Mouse (Mus musculus): ENCODE measurements around the gene Kcnab3. TPM values are rescaled to one million over a fixed set of nuclear protein-coding genes. Genes with fewer than 3 reads are reported as not detected.

Kcnab3 gene
- polyA plus RNA-seq, 1 experiment, result 0.92 TPM

DNA sequence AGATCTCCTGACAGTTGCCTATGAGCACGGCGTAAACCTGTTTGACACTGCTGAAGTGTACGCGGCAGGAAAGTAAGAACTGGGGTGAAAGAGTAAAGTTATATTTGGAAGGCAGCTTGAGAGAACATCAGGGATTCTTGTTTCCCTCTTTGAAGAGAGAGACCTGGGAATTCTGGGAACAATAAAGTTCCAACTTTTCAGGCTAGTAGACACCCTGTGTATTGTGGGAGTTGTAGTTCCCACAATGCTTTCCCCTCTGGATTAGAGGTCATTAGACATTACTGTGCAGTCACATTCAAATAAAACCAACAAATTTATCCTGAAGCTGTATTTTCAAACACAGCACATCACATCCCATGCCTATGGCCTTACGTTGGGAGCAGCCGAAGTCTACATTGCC, 2.5 kb downstream of the Kcnab3 start:
- WGBS, result 90% methylated on average over 6 of the region's 6 CpGs
- Histone ChIP-seq H3K27ac (ENCODE audit: insufficient read depth, low read length) (no peak overlapping the region), H3K36me3 (ENCODE audit: control insufficient read depth, insufficient read depth, low read length) (no peaks in the 10 kb centered on the region), H3K4me3 (ENCODE audit: extremely low read depth, insufficient read depth, insufficient read length) (no peak overlapping the region), H3K27me3 (ENCODE audit: control insufficient read depth, insufficient read depth, low read length) (peaks cover 7% of the 10 kb centered on the region), H3K4me1 (ENCODE audit: control insufficient read depth, insufficient read depth, insufficient read length) (peaks cover 17% of the 10 kb centered on the region)
- TF ChIP-seq CTCF (IDR thresholded peaks at IDR 0.05; ENCODE audit: extremely low read depth, insufficient read depth, insufficient read length, insufficient replicate concordance), result no peak
- no peak for TF ChIP-seq POLR2A (IDR thresholded peaks at IDR 0.05; ENCODE audit: low read depth, low read length)
- DNase-seq (ENCODE audit: low read depth in 1 of 2, low spot score in 2 of 2), result no peak

DNA sequence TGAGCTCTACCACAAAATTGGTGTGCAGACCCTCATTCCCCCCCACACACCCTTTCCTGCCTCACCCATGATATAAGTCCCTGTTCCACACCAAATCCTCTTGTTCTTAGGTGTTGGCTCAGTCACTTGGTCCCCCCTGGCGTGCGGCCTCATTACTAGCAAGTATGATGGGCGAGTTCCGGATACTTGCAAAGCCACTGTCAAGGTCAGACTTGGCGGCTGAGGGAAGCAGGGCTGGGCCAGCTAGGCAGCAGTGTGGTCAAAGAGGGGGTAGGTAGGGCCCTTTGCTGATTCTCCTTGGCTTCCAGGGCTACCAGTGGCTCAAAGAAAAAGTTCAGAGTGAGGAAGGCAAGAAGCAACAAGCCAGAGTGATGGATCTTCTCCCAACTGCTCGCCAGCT, 5.1 kb downstream of the Kcnab3 start:
- no peak overlapping the region for H3K4me3 ChIP-seq (ENCODE audit: extremely low read depth, insufficient read depth, insufficient read length)
- no peak for DNase-seq (ENCODE audit: low read depth in 1 of 2, low spot score in 2 of 2)
- WGBS, result 88% methylated on average over 6 of the region's 6 CpGs
- H3K27me3 ChIP-seq (ENCODE audit: control insufficient read depth, insufficient read depth, low read length), result peaks cover 7% of the 10 kb centered on the region
- peaks cover 7% of the 10 kb centered on the region for H3K4me1 ChIP-seq (ENCODE audit: control insufficient read depth, insufficient read depth, insufficient read length)
- TF ChIP-seq POLR2A (IDR thresholded peaks at IDR 0.05; ENCODE audit: low read depth, low read length), result no peak
- no peak for TF ChIP-seq CTCF (IDR thresholded peaks at IDR 0.05; ENCODE audit: extremely low read depth, insufficient read depth, insufficient read length, insufficient replicate concordance)
- H3K36me3 ChIP-seq (ENCODE audit: control insufficient read depth, insufficient read depth, low read length), result no peaks in the 10 kb centered on the region
- H3K27ac ChIP-seq (ENCODE audit: insufficient read depth, low read length), result no peak overlapping the region

DNA sequence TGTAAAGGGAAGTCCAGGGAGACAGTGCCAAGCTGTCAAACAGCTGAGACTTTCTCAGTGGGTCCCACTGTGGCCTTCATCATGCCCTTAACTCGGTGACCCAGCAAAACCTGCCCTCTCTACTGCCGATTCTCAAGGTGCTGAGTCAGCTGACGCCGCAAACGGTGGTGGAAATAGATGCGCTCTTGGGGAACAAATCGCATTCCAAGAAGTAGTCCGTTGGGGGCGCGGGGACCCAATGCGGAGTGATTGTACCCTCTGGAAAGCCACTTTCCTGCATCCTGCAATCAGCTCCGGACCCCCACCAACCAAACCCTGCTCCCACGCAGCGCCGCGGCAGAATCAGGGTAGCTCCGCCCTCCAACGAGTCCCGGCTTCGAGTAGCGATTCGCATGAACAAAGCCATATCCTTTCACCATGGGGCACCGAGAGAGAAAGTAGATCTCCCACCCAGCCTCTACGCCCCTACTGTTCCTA, 5.9 kb downstream of the Kcnab3 start:
- no peaks in the 10 kb centered on the region for H3K36me3 ChIP-seq (ENCODE audit: control insufficient read depth, insufficient read depth, low read length)
- TF ChIP-seq CTCF (IDR thresholded peaks at IDR 0.05; ENCODE audit: extremely low read depth, insufficient read depth, insufficient read length, insufficient replicate concordance) (no peak), POLR2A (IDR thresholded peaks at IDR 0.05; ENCODE audit: low read depth, low read length) (no peak; the same call in 1 of the 2 replicates)
- H3K27me3 ChIP-seq (ENCODE audit: control insufficient read depth, insufficient read depth, low read length), result no peaks in the 10 kb centered on the region; the same call in 1 of the 2 replicates
- H3K4me3 ChIP-seq (ENCODE audit: extremely low read depth, insufficient read depth, insufficient read length), result peak overlapping the region; percentile 75
- 2% methylated on average over 24 of the region's 24 CpGs for WGBS
- peak overlapping the region; percentile 25; the same call in 1 of the 2 replicates for H3K27ac ChIP-seq (ENCODE audit: insufficient read depth, low read length)
- H3K4me1 ChIP-seq (ENCODE audit: control insufficient read depth, insufficient read depth, insufficient read length), result peaks cover 2% of the 10 kb centered on the region; the same call in 1 of the 2 replicates
- DNase-seq (ENCODE audit: low read depth in 1 of 2, low spot score in 2 of 2), result peak; percentile 36 to 63

DNA sequence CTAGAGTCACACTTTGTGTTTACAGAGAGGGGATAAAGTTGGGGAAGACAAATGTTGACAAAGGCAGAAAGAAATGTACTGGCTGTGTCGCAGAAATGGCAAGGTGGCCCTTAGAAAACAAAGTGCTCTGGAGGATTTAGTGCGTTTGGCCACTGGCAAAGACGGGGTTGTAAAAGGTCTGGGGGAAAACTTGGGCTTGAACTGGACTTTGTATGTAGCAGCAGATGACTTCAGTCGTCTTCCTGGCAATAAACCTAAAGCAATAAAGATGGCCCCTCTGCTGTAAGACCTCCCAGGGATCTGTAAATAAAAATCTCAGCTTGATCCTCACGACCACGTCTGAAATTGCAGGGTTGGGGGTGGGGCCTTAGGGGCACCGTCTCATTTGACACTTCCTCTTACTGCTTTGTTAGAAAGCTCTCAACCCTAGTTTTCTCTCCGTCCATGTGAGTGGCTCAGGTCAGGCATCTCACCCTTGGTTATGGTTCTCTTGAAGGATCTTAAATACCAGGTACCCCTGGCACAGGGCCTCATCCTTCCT, 6.7 kb downstream of the Kcnab3 start:
- 46% methylated on average over 8 of the region's 8 CpGs for WGBS
- Histone ChIP-seq H3K27me3 (ENCODE audit: control insufficient read depth, insufficient read depth, low read length) (no peaks in the 10 kb centered on the region; the same call in 1 of the 2 replicates), H3K4me1 (ENCODE audit: control insufficient read depth, insufficient read depth, insufficient read length) (peaks cover 2% of the 10 kb centered on the region; the same call in 1 of the 2 replicates)

DNA sequence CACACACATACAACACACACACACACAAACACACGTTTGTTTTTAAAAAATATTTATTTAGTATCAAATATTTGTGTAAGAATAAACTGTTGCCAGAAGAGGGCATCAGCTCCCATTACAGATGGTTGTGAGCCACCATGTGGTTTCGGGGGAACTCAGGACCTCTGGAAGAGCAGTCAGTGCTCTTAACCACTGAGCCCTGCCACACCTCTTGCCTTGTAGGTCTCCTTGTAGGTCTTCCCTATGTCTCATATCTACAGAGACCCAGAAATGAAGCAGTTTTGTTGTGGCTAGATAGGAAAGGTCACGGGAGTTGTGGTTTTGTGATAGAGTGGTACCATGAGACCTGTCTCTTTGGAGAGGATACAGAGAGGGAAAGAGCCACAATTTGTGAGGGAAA, 7.9 kb downstream of the Kcnab3 start:
- H3K36me3 ChIP-seq (ENCODE audit: control insufficient read depth, insufficient read depth, low read length), result no peaks in the 10 kb centered on the region
- WGBS, result 28% methylated on average over 3 of the region's 3 CpGs
- no peaks in the 10 kb centered on the region for H3K27me3 ChIP-seq (ENCODE audit: control insufficient read depth, insufficient read depth, low read length)
- TF ChIP-seq CTCF (IDR thresholded peaks at IDR 0.05; ENCODE audit: extremely low read depth, insufficient read depth, insufficient read length, insufficient replicate concordance) (no peak), POLR2A (IDR thresholded peaks at IDR 0.05; ENCODE audit: low read depth, low read length) (no peak)
- no peak for DNase-seq (ENCODE audit: low read depth in 1 of 2, low spot score in 2 of 2)
- no peak overlapping the region for H3K4me3 ChIP-seq (ENCODE audit: extremely low read depth, insufficient read depth, insufficient read length)
- H3K27ac ChIP-seq (ENCODE audit: insufficient read depth, low read length), result no peak overlapping the region
- peaks cover 2% of the 10 kb centered on the region; the same call in 1 of the 2 replicates for H3K4me1 ChIP-seq (ENCODE audit: control insufficient read depth, insufficient read depth, insufficient read length)

More for the DNA sequence above, 6.7 kb downstream of the Kcnab3 start:
- H3K36me3 ChIP-seq (ENCODE audit: control insufficient read depth, insufficient read depth, low read length), result no peaks in the 10 kb centered on the region
- H3K27ac ChIP-seq (ENCODE audit: insufficient read depth, low read length), result no peak overlapping the region
- DNase-seq (ENCODE audit: low read depth in 1 of 2, low spot score in 2 of 2), result no peak
- TF ChIP-seq CTCF (IDR thresholded peaks at IDR 0.05; ENCODE audit: extremely low read depth, insufficient read depth, insufficient read length, insufficient replicate concordance), result no peak
- no peak overlapping the region for H3K4me3 ChIP-seq (ENCODE audit: extremely low read depth, insufficient read depth, insufficient read length)

DNA sequence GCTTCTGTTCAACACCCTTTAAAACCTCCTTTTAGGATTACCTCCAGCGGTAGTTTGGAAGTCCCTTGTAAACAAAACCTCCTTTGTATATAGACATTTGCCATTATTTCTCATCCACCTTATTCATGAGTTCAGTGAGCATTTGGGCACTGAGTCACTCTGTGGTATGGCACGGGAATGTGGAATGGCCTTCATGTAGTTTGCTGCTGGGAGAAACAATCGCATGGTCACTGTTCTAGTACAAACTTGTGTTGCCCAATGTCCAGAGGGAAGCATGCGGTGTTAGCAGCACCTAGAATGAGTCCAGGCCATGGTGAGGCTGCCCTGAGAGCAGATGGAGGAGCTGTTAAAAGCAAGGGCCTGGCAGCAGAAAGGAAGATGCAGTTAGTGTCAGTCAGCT, 8.7 kb downstream of the Kcnab3 start:
- DNase-seq (ENCODE audit: low read depth in 1 of 2, low spot score in 2 of 2), result no peak
- WGBS, result 92% methylated on average over 4 of the region's 4 CpGs
- Histone ChIP-seq H3K4me1 (ENCODE audit: control insufficient read depth, insufficient read depth, insufficient read length) (peaks cover 2% of the 10 kb centered on the region; the same call in 1 of the 2 replicates), H3K27me3 (ENCODE audit: control insufficient read depth, insufficient read depth, low read length) (no peaks in the 10 kb centered on the region), H3K27ac (ENCODE audit: insufficient read depth, low read length) (no peak overlapping the region), H3K36me3 (ENCODE audit: control insufficient read depth, insufficient read depth, low read length) (no peaks in the 10 kb centered on the region), H3K4me3 (ENCODE audit: extremely low read depth, insufficient read depth, insufficient read length) (no peak overlapping the region)
- TF ChIP-seq CTCF (IDR thresholded peaks at IDR 0.05; ENCODE audit: extremely low read depth, insufficient read depth, insufficient read length, insufficient replicate concordance) (no peak), POLR2A (IDR thresholded peaks at IDR 0.05; ENCODE audit: low read depth, low read length) (no peak)

Data from spleen, adult 2 months (tissue).